Mouse (Mus musculus) testis, adult 2 months (tissue): ENCODE measurements around the gene Mapkapk3. TPM values are rescaled to one million over a fixed set of nuclear protein-coding genes. Genes with fewer than 3 reads are reported as not detected.

Experiments used
- H3K27ac ChIP-seq: fragments of 200-500 bp; 2 replicates; pipeline ENCODE4 v1.5.1; 2012; ENCODE audit warnings: low read depth, low read length; ENCODE audit not compliant: control insufficient read depth, insufficient read depth
- H3K27me3 ChIP-seq: fragments of 200-500 bp; 2 replicates; pipeline ENCODE4 v1.6.1; 2012; ENCODE audit warnings: mild to moderate bottlenecking, low read length, moderate library complexity; ENCODE audit not compliant: control insufficient read depth, insufficient read depth
- H3K36me3 ChIP-seq: fragments of 200-500 bp; 2 replicates; pipeline ENCODE4 v1.6.1; 2012; ENCODE audit warnings: mild to moderate bottlenecking, low read length; ENCODE audit not compliant: control insufficient read depth, insufficient read depth
- H3K4me1 ChIP-seq: fragments of 200-500 bp; 2 replicates; pipeline ENCODE4 v1.6.1; 2012; ENCODE audit warnings: low read length; ENCODE audit not compliant: control insufficient read depth, insufficient read depth
- H3K4me3 ChIP-seq: fragments of 200-500 bp; 2 replicates; pipeline ENCODE4 v1.5.1; 2012; ENCODE audit warnings: low read depth, mild to moderate bottlenecking, low read length, moderate library complexity, mixed read lengths; ENCODE audit not compliant: control insufficient read depth
- CTCF ChIP-seq: fragments of 200-500 bp; IDR thresholded peaks from 2 replicates; pipeline ENCODE4 v1.5.1; 2012; ENCODE audit warnings: low read depth, mild to moderate bottlenecking, inconsistent platforms, low read length, moderate library complexity; ENCODE audit not compliant: control insufficient read depth, insufficient read depth, insufficient replicate concordance
- POLR2A ChIP-seq: fragments of 200-500 bp; IDR thresholded peaks from 2 replicates; pipeline ENCODE4 v1.6.1; 2012; ENCODE audit warnings: low read depth, mild to moderate bottlenecking, inconsistent platforms, low read length, moderate library complexity; ENCODE audit not compliant: control insufficient read depth
- polyA plus RNA-seq: library from polyadenylated mRNA; depleted of rRNA; stranded (reverse); fragments of >200 nt; gene quantifications from 2 replicates; pipeline ENCODE4 v1.2.3, GENCODE M21; 2012; rRNA removed

Mapkapk3 gene
- polyA plus RNA-seq, 1 experiment: 5.2 TPM

GRCm38 (mm10) chr9:107224597-107224996 is 65.1 kb downstream of the Mapkapk3 start:
- no peaks in the 10 kb centered on the region for H3K27me3 ChIP-seq
- H3K36me3 ChIP-seq: no peaks in the 10 kb centered on the region
- no peak overlapping the region for H3K4me3 ChIP-seq
- TF ChIP-seq CTCF (no peak), POLR2A (no peak)
- H3K4me1 ChIP-seq: no peaks in the 10 kb centered on the region
- no peak overlapping the region for H3K27ac ChIP-seq

Other genes with a start within 250 kb of the Mapkapk3 start
- 21.8 and 23.2 TPM in 2 replicates for gene Dock3, start 58.0 kb downstream of the Mapkapk3 start, polyA plus RNA-seq
- 2.7 and 3.8 TPM in 2 replicates for gene Cish, start 6.1 kb upstream of the Mapkapk3 start, polyA plus RNA-seq
- gene Hemk1, start 48.5 kb upstream of the Mapkapk3 start, polyA plus RNA-seq: 22.0 TPM in 2 replicates
- 0.40 and 0.53 TPM in 2 replicates for gene 6430571L13Rik, start 50.7 kb upstream of the Mapkapk3 start, polyA plus RNA-seq
- gene Cacna2d2, start 109.7 kb upstream of the Mapkapk3 start, polyA plus RNA-seq: 5.2 and 8.2 TPM in 2 replicates
- 38.3 and 46.9 TPM in 2 replicates for gene Tmem115, start 244.1 kb upstream of the Mapkapk3 start, polyA plus RNA-seq